Mouse (Mus musculus): Measurements from ENCODE around the gene Rps3. TPM values are rescaled to one million over a fixed set of nuclear protein-coding genes. Genes with fewer than 3 reads are reported as not detected.

Gene Rps3
- polyA plus RNA-seq, 1 experiment from 2014 or later = 969 TPM

GRCm38 (mm10) chr7:99477235-99477634 lies 6.3 kb downstream of the Rps3 start:
- peaks cover 17% of the 10 kb centered on the region; the same call in 1 of the 2 replicates for H3K4me1 ChIP-seq (ENCODE audit: insufficient read depth)

DNA sequence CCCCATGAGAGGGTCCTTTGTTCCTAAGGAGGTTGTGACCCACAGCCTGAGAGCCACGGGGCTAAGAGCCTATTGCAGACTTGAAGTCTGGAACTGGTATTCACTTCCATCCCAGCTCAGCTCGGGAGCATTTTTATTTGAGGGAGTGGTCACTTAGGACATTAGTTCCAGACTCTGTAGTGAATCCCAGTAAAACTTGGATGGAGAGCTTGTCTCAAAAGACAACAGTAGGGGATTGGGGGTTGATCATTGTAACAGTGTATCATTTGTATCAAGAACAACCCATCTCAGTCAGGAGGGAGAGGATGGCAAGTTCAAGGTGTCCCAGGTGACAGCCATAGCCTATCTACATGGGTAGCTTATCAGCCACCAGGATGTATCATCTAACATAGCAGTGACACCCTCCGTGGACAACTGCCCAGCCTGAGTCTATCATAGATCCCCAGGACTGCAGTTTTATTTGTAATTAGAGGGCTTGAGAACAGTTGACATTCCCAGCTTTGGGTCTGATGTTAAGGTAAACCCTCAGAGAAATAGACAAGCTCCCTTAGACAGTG lies 6.9 kb downstream of the Rps3 start:
- ATAC-seq (ENCODE audit: insufficient read depth) (no peak), DNase-seq (no peak)
- WGBS = 36% methylated on average over 3 of the region's 3 CpGs
- no peak overlapping the region for H3K27ac ChIP-seq (ENCODE audit: low read depth)
- H3K27me3 ChIP-seq (ENCODE audit: insufficient read depth, low read length) = no peaks in the 10 kb centered on the region
- H3K9me3 ChIP-seq (ENCODE audit: low read depth, low read length) = no peaks in the 10 kb centered on the region
- peaks cover 14% of the 10 kb centered on the region; the same call in 1 of the 2 replicates for H3K4me1 ChIP-seq (ENCODE audit: insufficient read depth)
- no peak for TF ChIP-seq CTCF (IDR thresholded peaks at IDR 0.05; ENCODE audit: low read depth)
- peaks cover 89% of the 10 kb centered on the region for H3K36me3 ChIP-seq (ENCODE audit: insufficient read depth)
- H3K9ac ChIP-seq = no peak overlapping the region
- no peak overlapping the region for H3K4me3 ChIP-seq (ENCODE audit: low read depth, low read length)
- H3K4me2 ChIP-seq = no peak overlapping the region

More at GRCm38 (mm10) chr7:99477235-99477634, 6.3 kb downstream of the Rps3 start:
- no peaks in the 10 kb centered on the region for H3K27me3 ChIP-seq (ENCODE audit: insufficient read depth, low read length)
- no peak overlapping the region for H3K4me3 ChIP-seq (ENCODE audit: low read depth, low read length)
- no peak overlapping the region for H3K9ac ChIP-seq
- H3K9me3 ChIP-seq (ENCODE audit: low read depth, low read length) = no peaks in the 10 kb centered on the region
- H3K27ac ChIP-seq (ENCODE audit: low read depth) = no peak overlapping the region
- no peak for TF ChIP-seq CTCF (IDR thresholded peaks at IDR 0.05; ENCODE audit: low read depth)
- DNase-seq (no peak), ATAC-seq (ENCODE audit: insufficient read depth) (no peak)
- no peak overlapping the region for H3K4me2 ChIP-seq
- peaks cover 94% of the 10 kb centered on the region for H3K36me3 ChIP-seq (ENCODE audit: insufficient read depth)
- WGBS = 87% methylated on average over 5 of the region's 5 CpGs

DNA sequence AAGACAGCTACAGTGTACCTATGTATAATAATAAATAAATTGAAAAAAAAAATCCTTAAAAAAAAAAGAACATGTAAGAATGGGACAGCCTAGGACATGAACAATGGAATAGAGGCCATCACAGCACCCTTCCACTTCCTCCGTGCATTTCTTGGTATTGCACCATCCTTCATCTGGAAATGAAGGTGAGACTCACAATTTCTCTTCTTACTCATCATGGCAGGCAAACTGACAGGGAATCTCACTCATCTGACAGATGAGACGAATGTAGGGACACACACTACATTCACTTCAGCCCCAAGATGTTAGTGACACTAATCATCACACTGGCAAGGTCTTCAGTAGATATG lies 8.0 kb downstream of the Rps3 start:
- H3K4me3 ChIP-seq (ENCODE audit: low read depth, low read length) = no peak overlapping the region
- WGBS = 75% methylated on average over 2 of the region's 2 CpGs
- H3K9ac ChIP-seq = no peak overlapping the region
- peaks cover 78% of the 10 kb centered on the region for H3K36me3 ChIP-seq (ENCODE audit: insufficient read depth)
- ATAC-seq (ENCODE audit: insufficient read depth) (no peak), DNase-seq (no peak)
- no peak overlapping the region for H3K27ac ChIP-seq (ENCODE audit: low read depth)
- no peak for TF ChIP-seq CTCF (IDR thresholded peaks at IDR 0.05; ENCODE audit: low read depth)
- peaks cover 5% of the 10 kb centered on the region; the same call in 1 of the 2 replicates for H3K4me1 ChIP-seq (ENCODE audit: insufficient read depth)
- no peak overlapping the region for H3K4me2 ChIP-seq
- no peaks in the 10 kb centered on the region for H3K9me3 ChIP-seq (ENCODE audit: low read depth, low read length)
- H3K27me3 ChIP-seq (ENCODE audit: insufficient read depth, low read length) = no peaks in the 10 kb centered on the region

DNA sequence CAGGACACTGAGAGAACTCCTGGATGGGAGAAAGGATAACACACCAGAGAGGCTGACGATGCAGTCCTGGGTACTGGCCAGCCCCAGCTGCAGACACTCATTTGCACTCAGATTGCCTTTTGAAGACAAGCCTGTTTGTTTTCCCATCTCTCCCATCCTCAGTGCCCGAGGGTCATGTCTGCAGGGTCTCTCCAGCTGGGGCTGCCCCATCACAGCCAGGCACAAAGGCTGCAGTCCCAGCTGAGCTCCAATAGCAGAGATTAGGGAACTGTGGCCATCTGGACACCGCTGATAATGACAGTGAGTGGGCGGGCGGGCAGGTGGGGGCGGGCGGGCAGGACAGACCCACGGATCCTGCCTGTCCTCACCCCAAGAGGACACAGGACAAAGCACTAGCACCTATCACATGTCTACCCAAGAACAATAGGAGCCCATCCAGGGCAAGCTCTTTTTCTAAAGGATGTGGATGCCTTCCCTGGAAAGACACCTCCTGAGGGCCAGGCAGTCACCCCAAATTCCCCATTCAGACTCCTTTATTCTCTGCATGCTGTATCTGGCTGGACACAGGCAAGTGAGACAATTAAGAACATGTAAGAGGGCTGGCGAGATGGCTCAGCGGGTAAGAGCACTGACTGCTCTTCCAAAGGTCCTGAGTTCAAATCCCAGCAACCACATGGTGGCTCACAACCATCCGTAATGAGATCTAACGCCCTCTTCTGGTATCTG lies 8.5 kb downstream of the Rps3 start:
- Histone ChIP-seq H3K27me3 (ENCODE audit: insufficient read depth, low read length) (no peaks in the 10 kb centered on the region), H3K27ac (ENCODE audit: low read depth) (0 out of 2 replicates have a peak overlapping the region, but pooled peaks have one; percentile 44), H3K36me3 (ENCODE audit: insufficient read depth) (peaks cover 73% of the 10 kb centered on the region), H3K9ac (no peak overlapping the region), H3K4me2 (no peak overlapping the region), H3K9me3 (ENCODE audit: low read depth, low read length) (no peaks in the 10 kb centered on the region), H3K4me3 (ENCODE audit: low read depth, low read length) (no peak overlapping the region), H3K4me1 (ENCODE audit: insufficient read depth) (peaks cover 5% of the 10 kb centered on the region; the same call in 1 of the 2 replicates)
- peak; percentile 82 for ATAC-seq (ENCODE audit: insufficient read depth)
- no peak for TF ChIP-seq CTCF (IDR thresholded peaks at IDR 0.05; ENCODE audit: low read depth)
- 40% methylated on average over 12 of the region's 12 CpGs for WGBS
- peak; percentile 94 for DNase-seq

DNA sequence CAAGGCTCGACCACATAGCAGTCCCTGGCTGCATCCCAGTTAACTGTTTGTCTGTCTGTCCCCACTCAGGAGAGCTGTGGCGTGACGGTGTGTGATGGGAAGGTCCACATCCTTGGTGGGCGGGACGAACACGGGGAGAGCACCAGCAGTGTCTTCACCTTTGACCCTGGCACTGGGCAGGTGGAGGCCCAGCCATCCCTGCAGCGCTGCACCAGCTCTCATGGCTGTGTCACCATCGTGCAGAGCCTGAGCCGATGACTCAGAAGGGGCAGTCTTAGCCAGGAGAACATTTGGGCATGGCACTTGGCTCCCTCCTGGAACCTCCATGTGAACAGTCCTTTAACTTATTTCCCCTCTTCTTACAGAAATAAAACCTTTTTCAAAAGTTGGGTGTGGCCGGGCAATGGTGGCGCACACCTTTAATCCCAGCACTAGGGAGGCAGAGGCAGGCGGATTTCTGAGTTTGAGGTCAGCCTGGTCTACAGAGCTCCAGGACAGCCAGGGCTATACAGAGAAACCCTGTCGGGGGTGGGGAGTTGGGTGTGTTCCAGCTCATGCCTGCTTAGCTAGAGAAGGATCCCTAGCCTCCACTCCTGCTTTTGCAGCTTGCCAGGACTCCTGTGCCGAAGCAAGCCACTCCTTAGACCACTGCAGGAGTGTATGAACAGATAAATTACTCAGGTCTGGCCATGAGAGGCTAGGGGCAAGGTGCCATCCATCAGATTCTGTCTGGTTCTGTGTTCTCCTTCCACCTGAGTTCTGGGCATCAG lies 9.7 kb downstream of the Rps3 start:
- peaks cover 61% of the 10 kb centered on the region for H3K36me3 ChIP-seq (ENCODE audit: insufficient read depth)
- no peak overlapping the region for H3K9ac ChIP-seq
- DNase-seq = peak; percentile 62
- no peaks in the 10 kb centered on the region for H3K27me3 ChIP-seq (ENCODE audit: insufficient read depth, low read length)
- H3K9me3 ChIP-seq (ENCODE audit: low read depth, low read length) = no peaks in the 10 kb centered on the region
- 73% methylated on average over 14 of the region's 14 CpGs for WGBS
- H3K4me2 ChIP-seq = no peak overlapping the region
- TF ChIP-seq CTCF (IDR thresholded peaks at IDR 0.05; ENCODE audit: low read depth) = no peak
- no peak for ATAC-seq (ENCODE audit: insufficient read depth)
- no peak overlapping the region for H3K27ac ChIP-seq (ENCODE audit: low read depth)
- no peak overlapping the region for H3K4me3 ChIP-seq (ENCODE audit: low read depth, low read length)
- peaks cover 9% of the 10 kb centered on the region for H3K4me1 ChIP-seq (ENCODE audit: insufficient read depth)

GRCm38 (mm10) chr7:99471578-99471977 lies 12.0 kb downstream of the Rps3 start:
- Histone ChIP-seq H3K4me3 (ENCODE audit: low read depth, low read length) (no peak overlapping the region), H3K27me3 (ENCODE audit: insufficient read depth, low read length) (no peaks in the 10 kb centered on the region), H3K9me3 (ENCODE audit: low read depth, low read length) (no peaks in the 10 kb centered on the region), H3K4me1 (ENCODE audit: insufficient read depth) (peaks cover 12% of the 10 kb centered on the region), H3K36me3 (ENCODE audit: insufficient read depth) (peaks cover 39% of the 10 kb centered on the region), H3K9ac (no peak overlapping the region), H3K27ac (ENCODE audit: low read depth) (no peak overlapping the region), H3K4me2 (no peak overlapping the region)
- peak; percentile 54 for TF ChIP-seq CTCF (IDR thresholded peaks at IDR 0.05; ENCODE audit: low read depth)
- ATAC-seq (ENCODE audit: insufficient read depth) (no peak), DNase-seq (no peak)
- WGBS = 57% methylated on average over 18 of the region's 18 CpGs
